Mouse (Mus musculus): ENCODE results near the gene Ghdc. TPM values are rescaled to one million over a fixed set of nuclear protein-coding genes. Genes with fewer than 3 reads are reported as not detected.

Ghdc gene
- polyA plus RNA-seq, 1 experiment from 2014 or later = 6.7 TPM

GRCm38 (mm10) chr11:100754693-100755057 is 16.1 kb downstream of the Ghdc start:
- Histone ChIP-seq H3K36me3 (ENCODE audit: control insufficient read depth, insufficient read depth, low read length) (no peaks in the 10 kb centered on the region), H3K4me1 (ENCODE audit: control insufficient read depth, insufficient read depth, low read length) (peaks cover 7% of the 10 kb centered on the region), H3K9me3 (ENCODE audit: control insufficient read depth, low read length) (no peaks in the 10 kb centered on the region), H3K4me3 (ENCODE audit: low read length) (no peak overlapping the region), H3K27me3 (replicated peaks; ENCODE audit: control insufficient read depth, insufficient read depth, low read length) (peaks cover 15% of the 10 kb centered on the region), H3K27ac (ENCODE audit: low read length) (no peak overlapping the region), H3K9ac (ENCODE audit: low read depth, low read length) (no peak overlapping the region), H3K4me2 (ENCODE audit: low read depth, low read length) (no peak overlapping the region)
- 88% methylated on average over 3 of the region's 3 CpGs for WGBS
- no peak for ATAC-seq

GRCm38 (mm10) chr11:100754021-100754692 is 16.6 kb downstream of the Ghdc start:
- no peaks in the 10 kb centered on the region for H3K36me3 ChIP-seq (ENCODE audit: control insufficient read depth, insufficient read depth, low read length)
- no peak overlapping the region for H3K9ac ChIP-seq (ENCODE audit: low read depth, low read length)
- H3K9me3 ChIP-seq (ENCODE audit: control insufficient read depth, low read length) = no peaks in the 10 kb centered on the region
- H3K27ac ChIP-seq (ENCODE audit: low read length) = no peak overlapping the region
- no peak overlapping the region for H3K4me3 ChIP-seq (ENCODE audit: low read length)
- no peak overlapping the region for H3K4me2 ChIP-seq (ENCODE audit: low read depth, low read length)
- H3K27me3 ChIP-seq (replicated peaks; ENCODE audit: control insufficient read depth, insufficient read depth, low read length) = peaks cover 13% of the 10 kb centered on the region
- H3K4me1 ChIP-seq (ENCODE audit: control insufficient read depth, insufficient read depth, low read length) = 0 out of 2 replicates have a peak, but pooled peaks cover 2% of the 10 kb centered on the region
- no peak for ATAC-seq
- 83% methylated on average over 12 of the region's 12 CpGs for WGBS

GRCm38 (mm10) chr11:100752294-100752693 is 18.5 kb downstream of the Ghdc start:
- no peaks in the 10 kb centered on the region for H3K9me3 ChIP-seq (ENCODE audit: control insufficient read depth, low read length)
- no peak for ATAC-seq
- no peak overlapping the region for H3K9ac ChIP-seq (ENCODE audit: low read depth, low read length)
- H3K36me3 ChIP-seq (ENCODE audit: control insufficient read depth, insufficient read depth, low read length) = no peaks in the 10 kb centered on the region
- 26% methylated on average over 10 of the region's 10 CpGs for whole genome bisulfite sequencing
- H3K27ac ChIP-seq (ENCODE audit: low read length) = no peak overlapping the region
- H3K4me1 ChIP-seq (ENCODE audit: control insufficient read depth, insufficient read depth, low read length) = no peaks in the 10 kb centered on the region
- H3K4me2 ChIP-seq (ENCODE audit: low read depth, low read length) = no peak overlapping the region
- H3K27me3 ChIP-seq (replicated peaks; ENCODE audit: control insufficient read depth, insufficient read depth, low read length) = peaks cover 6% of the 10 kb centered on the region
- no peak overlapping the region for H3K4me3 ChIP-seq (ENCODE audit: low read length)

DNA sequence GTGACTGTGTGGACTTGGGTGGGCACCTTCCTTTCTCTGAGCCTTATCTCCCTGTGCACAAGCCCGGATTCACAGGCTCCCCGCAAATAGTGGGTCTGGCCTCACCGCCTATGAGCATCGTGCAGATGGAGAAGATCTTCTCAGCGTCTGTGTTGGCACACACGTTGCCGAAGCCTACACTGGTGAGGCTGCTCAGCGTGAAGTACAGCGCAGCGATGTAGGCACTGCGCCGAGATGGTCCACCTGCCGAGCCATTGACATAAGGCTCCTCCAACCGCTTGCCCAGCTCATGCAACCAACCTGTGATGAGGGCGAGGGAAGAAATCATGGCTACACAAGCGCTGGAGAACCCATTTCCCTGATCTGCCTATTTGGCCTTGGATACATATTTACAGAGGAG is 20.6 kb downstream of the Ghdc start:
- no peaks in the 10 kb centered on the region for H3K4me1 ChIP-seq (ENCODE audit: control insufficient read depth, insufficient read depth, low read length)
- H3K36me3 ChIP-seq (ENCODE audit: control insufficient read depth, insufficient read depth, low read length) = no peaks in the 10 kb centered on the region
- H3K4me3 ChIP-seq (ENCODE audit: low read length) = no peak overlapping the region
- H3K4me2 ChIP-seq (ENCODE audit: low read depth, low read length) = no peak overlapping the region
- H3K27ac ChIP-seq (ENCODE audit: low read length) = no peak overlapping the region
- ATAC-seq = no peak
- no peak overlapping the region for H3K9ac ChIP-seq (ENCODE audit: low read depth, low read length)
- WGBS = 85% methylated on average over 16 of the region's 16 CpGs
- no peaks in the 10 kb centered on the region for H3K9me3 ChIP-seq (ENCODE audit: control insufficient read depth, low read length)
- peaks cover 6% of the 10 kb centered on the region for H3K27me3 ChIP-seq (replicated peaks; ENCODE audit: control insufficient read depth, insufficient read depth, low read length)

DNA sequence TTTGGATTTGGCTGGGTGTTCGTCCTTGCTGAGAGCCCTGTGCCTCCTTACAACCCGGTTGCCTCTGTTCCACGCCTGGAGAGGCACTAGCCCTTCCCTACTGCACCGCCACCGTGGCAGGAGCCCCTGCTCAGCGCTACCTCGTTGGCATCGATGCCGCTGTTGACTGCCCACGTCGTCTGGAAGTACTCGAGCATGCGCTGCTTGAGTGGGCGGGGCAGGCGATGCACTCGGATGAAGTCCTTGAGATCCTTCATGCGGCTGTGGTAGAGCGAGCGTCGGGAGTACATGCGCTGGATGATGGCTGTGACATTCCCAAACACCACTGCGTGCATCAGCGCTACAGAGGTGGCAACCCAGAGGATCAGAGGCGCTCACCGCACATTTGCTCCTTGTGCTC is 21.3 kb downstream of the Ghdc start:
- Histone ChIP-seq H3K4me1 (ENCODE audit: control insufficient read depth, insufficient read depth, low read length) (no peaks in the 10 kb centered on the region), H3K36me3 (ENCODE audit: control insufficient read depth, insufficient read depth, low read length) (no peaks in the 10 kb centered on the region), H3K27ac (ENCODE audit: low read length) (no peak overlapping the region), H3K9ac (ENCODE audit: low read depth, low read length) (no peak overlapping the region), H3K4me2 (ENCODE audit: low read depth, low read length) (no peak overlapping the region), H3K27me3 (replicated peaks; ENCODE audit: control insufficient read depth, insufficient read depth, low read length) (peaks cover 6% of the 10 kb centered on the region), H3K4me3 (ENCODE audit: low read length) (no peak overlapping the region), H3K9me3 (ENCODE audit: control insufficient read depth, low read length) (no peaks in the 10 kb centered on the region)
- WGBS = 48% methylated on average over 25 of the region's 25 CpGs
- ATAC-seq = no peak

DNA sequence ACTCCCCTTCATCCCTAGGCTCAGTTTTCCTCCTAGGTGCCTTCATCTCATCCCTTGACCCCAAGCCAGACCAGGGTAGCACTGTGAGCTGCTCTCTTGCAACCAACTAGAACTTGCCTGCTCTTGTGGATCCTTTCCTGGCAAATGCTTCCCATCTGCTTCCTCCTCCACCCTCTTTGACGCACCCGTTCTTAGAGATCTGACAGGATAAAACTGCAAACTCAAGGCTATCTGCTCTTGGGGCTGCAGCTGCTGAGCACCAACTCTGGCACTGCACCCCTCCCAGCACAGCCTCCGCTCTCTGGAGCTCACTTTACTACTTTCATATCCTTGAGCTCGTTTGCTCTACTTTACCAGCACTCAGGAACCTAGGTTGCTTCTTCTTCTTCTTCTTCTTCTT is 22.1 kb downstream of the Ghdc start:
- Histone ChIP-seq H3K9ac (ENCODE audit: low read depth, low read length) (no peak overlapping the region), H3K27ac (ENCODE audit: low read length) (no peak overlapping the region), H3K4me3 (ENCODE audit: low read length) (no peak overlapping the region), H3K4me2 (ENCODE audit: low read depth, low read length) (no peak overlapping the region), H3K36me3 (ENCODE audit: control insufficient read depth, insufficient read depth, low read length) (no peaks in the 10 kb centered on the region), H3K4me1 (ENCODE audit: control insufficient read depth, insufficient read depth, low read length) (no peaks in the 10 kb centered on the region), H3K27me3 (replicated peaks; ENCODE audit: control insufficient read depth, insufficient read depth, low read length) (peaks cover 6% of the 10 kb centered on the region), H3K9me3 (ENCODE audit: control insufficient read depth, low read length) (no peaks in the 10 kb centered on the region)
- WGBS = 57% methylated on average over 4 of the region's 4 CpGs
- ATAC-seq = no peak

- H3K36me3 ChIP-seq (ENCODE audit: control insufficient read depth, insufficient read depth, low read length) = no peaks in the 10 kb centered on the region
- no peaks in the 10 kb centered on the region for H3K9me3 ChIP-seq (ENCODE audit: control insufficient read depth, low read length)
- no peak overlapping the region for H3K9ac ChIP-seq (ENCODE audit: low read depth, low read length)
- no peak overlapping the region for H3K4me3 ChIP-seq (ENCODE audit: low read length)
- H3K4me2 ChIP-seq (ENCODE audit: low read depth, low read length) = no peak overlapping the region
- 67% methylated on average over 5 of the region's 5 CpGs for WGBS
- peaks cover 6% of the 10 kb centered on the region for H3K27me3 ChIP-seq (replicated peaks; ENCODE audit: control insufficient read depth, insufficient read depth, low read length)
- H3K4me1 ChIP-seq (ENCODE audit: control insufficient read depth, insufficient read depth, low read length) = no peaks in the 10 kb centered on the region
- no peak overlapping the region for H3K27ac ChIP-seq (ENCODE audit: low read length)
- ATAC-seq = no peak
Measured at GRCm38 (mm10) chr11:100747114-100747513, 23.6 kb downstream of the Ghdc start.

- Histone ChIP-seq H3K9ac (ENCODE audit: low read depth, low read length) (no peak overlapping the region), H3K4me1 (ENCODE audit: control insufficient read depth, insufficient read depth, low read length) (no peaks in the 10 kb centered on the region), H3K27me3 (replicated peaks; ENCODE audit: control insufficient read depth, insufficient read depth, low read length) (peaks cover 6% of the 10 kb centered on the region), H3K36me3 (ENCODE audit: control insufficient read depth, insufficient read depth, low read length) (no peaks in the 10 kb centered on the region), H3K27ac (ENCODE audit: low read length) (no peak overlapping the region), H3K9me3 (ENCODE audit: control insufficient read depth, low read length) (no peaks in the 10 kb centered on the region), H3K4me2 (ENCODE audit: low read depth, low read length) (no peak overlapping the region), H3K4me3 (ENCODE audit: low read length) (no peak overlapping the region)
- WGBS = 79% methylated on average over 10 of the region's 10 CpGs
- ATAC-seq = no peak
Measured at GRCm38 (mm10) chr11:100746546-100746945, 24.2 kb downstream of the Ghdc start.

- Histone ChIP-seq H3K27me3 (replicated peaks; ENCODE audit: control insufficient read depth, insufficient read depth, low read length) (peaks cover 5% of the 10 kb centered on the region), H3K9ac (ENCODE audit: low read depth, low read length) (no peak overlapping the region), H3K36me3 (ENCODE audit: control insufficient read depth, insufficient read depth, low read length) (no peaks in the 10 kb centered on the region), H3K27ac (ENCODE audit: low read length) (no peak overlapping the region), H3K9me3 (ENCODE audit: control insufficient read depth, low read length) (no peaks in the 10 kb centered on the region), H3K4me2 (ENCODE audit: low read depth, low read length) (no peak overlapping the region), H3K4me3 (ENCODE audit: low read length) (no peak overlapping the region), H3K4me1 (ENCODE audit: control insufficient read depth, insufficient read depth, low read length) (no peaks in the 10 kb centered on the region)
- 10% methylated on average over 6 of the region's 6 CpGs for WGBS
- no peak for ATAC-seq
Measured at GRCm38 (mm10) chr11:100745085-100745484, 25.7 kb downstream of the Ghdc start.

DNA sequence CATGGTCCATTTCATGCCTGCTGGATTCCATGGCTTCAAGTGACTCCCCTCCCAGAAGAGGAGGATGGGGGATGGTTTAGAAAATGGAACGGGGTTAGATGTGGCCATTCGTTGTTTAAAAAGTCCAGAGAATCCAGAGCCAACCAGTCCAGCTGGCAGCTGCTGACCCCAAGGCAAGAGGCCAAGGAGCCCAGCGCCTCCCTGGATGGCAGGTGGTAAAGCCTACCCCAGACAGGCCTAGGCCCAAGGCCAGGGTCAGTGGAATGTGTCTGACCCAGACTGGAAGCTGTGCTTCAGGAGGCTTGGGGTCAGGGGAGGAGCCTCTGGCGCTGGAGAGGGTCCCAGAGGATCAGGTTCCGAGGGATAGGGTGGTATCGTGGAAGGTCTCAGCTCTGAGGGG is 29.4 kb downstream of the Ghdc start:
- H3K4me1 ChIP-seq (ENCODE audit: control insufficient read depth, insufficient read depth, low read length) = peaks cover 7% of the 10 kb centered on the region
- H3K9me3 ChIP-seq (ENCODE audit: control insufficient read depth, low read length) = no peaks in the 10 kb centered on the region
- WGBS = 71% methylated on average over 6 of the region's 6 CpGs
- no peaks in the 10 kb centered on the region for H3K27me3 ChIP-seq (replicated peaks; ENCODE audit: control insufficient read depth, insufficient read depth, low read length)
- no peak overlapping the region for H3K27ac ChIP-seq (ENCODE audit: low read length)
- ATAC-seq = no peak
- no peak overlapping the region for H3K4me2 ChIP-seq (ENCODE audit: low read depth, low read length)
- H3K9ac ChIP-seq (ENCODE audit: low read depth, low read length) = no peak overlapping the region
- no peak overlapping the region for H3K4me3 ChIP-seq (ENCODE audit: low read length)
- H3K36me3 ChIP-seq (ENCODE audit: control insufficient read depth, insufficient read depth, low read length) = no peaks in the 10 kb centered on the region

Measured in intestine, embryonic 16.5 days (tissue).